ENCODE assay signal across 8 mouse cellular contexts in the genomic region with DNA sequence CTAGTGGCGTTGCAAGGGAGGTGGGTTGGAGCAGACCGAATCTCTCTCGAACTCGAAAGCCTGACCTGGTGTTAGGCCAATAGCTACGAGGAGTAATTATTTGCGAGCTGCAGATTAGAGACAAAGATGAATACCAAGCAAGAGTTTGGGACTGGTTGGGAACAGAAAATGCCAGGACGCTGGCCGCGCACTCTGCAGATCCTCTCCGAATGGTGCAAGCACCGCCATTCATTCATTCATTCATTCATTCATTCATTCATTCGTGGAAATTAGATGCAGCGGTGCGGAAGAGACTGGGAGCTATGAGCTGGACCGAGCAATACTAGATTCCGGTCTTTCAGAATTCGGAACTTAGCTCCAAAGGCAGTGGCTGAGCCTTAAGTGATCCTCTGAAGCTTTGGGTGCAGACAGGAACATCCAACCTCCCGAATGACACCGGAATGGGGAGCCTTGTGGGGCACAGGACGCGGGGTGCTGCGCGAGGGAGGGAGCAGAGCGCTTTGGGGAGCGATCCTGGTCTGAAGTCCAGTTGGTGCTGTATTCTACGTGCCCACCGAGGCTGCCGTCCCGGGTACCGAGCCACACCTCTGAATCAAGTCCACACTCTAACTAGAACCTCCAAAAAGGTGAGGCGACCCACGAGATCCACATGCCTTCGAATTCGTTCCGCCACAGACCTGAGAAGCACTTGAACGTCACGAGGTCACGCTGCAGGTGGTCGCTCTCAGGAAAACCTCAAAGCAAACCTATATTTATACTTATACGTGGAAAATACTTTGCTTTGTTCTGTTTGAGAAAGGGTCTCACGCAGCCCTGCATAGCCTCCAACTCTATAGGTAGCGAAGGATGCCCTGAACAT. TPM values are rescaled to one million over a fixed set of nuclear protein-coding genes. Genes with fewer than 3 reads are reported as not detected.
DNase-seq lines count a peak whose midpoint lies in the region; ATAC-seq and TF ChIP-seq lines count a peak whose summit lies in the region.

No protein-coding gene starts in this region.

- H3K79me3 ChIP-seq in C2C12 (ENCODE audit: low read depth), result peaks cover 2% of the 10 kb centered on the region

- peaks cover 12% of the 10 kb centered on the region for H3K4me1 ChIP-seq in forebrain, embryonic 14.5 days (ENCODE audit: control insufficient read depth, insufficient read depth, low read length)
- H3K4me1 ChIP-seq in liver, embryonic 16.5 days (ENCODE audit: control insufficient read depth, low read depth, low read length), result peaks cover 24% of the 10 kb centered on the region

- H3K4me2 ChIP-seq in forebrain, embryonic 14.5 days (ENCODE audit: low read length), result peak overlapping the region; percentile 83
- peak overlapping the region; percentile 83 for H3K4me2 ChIP-seq in liver, embryonic 16.5 days (ENCODE audit: low read depth, low read length)

- DNase-seq in cerebellum, postnatal 25 days, result peak; percentile 41 to 43
- DNase-seq in cerebellum, adult 8-10 months, result no peak
- DNase-seq in forebrain, embryonic 14.5 days (ENCODE audit: low spot score), result no peak
- DNase-seq in left cerebral cortex, adult 18-20 months (ENCODE audit: low spot score in 2 of 2), result no peak
- no peak for DNase-seq in thymus, postnatal 14 days
- no peak for DNase-seq in spleen, adult 18-20 months

- peaks cover 2% of the 10 kb centered on the region for H3K36me3 ChIP-seq in C2C12 (ENCODE audit: control insufficient read depth, insufficient read depth)
- H3K36me3 ChIP-seq in forebrain, embryonic 14.5 days (ENCODE audit: control insufficient read depth, insufficient read depth, low read length), result peaks cover 7% of the 10 kb centered on the region; the same call in 1 of the 2 replicates
- peaks cover 1% of the 10 kb centered on the region for H3K36me3 ChIP-seq in liver, embryonic 16.5 days (ENCODE audit: control insufficient read depth, insufficient read depth)

- peak overlapping the region; percentile 47 for H3ac ChIP-seq in C2C12 (ENCODE audit: control insufficient read depth, insufficient read length, low read depth)

- WGBS in forebrain, embryonic 14.5 days, result 2% methylated on average over 42 of the region's 42 CpGs
- WGBS in liver, embryonic 16.5 days (ENCODE audit: insufficient replicate concordance), result 3% methylated on average over 42 of the region's 42 CpGs

- TF ChIP-seq CTCF in C2C12 (IDR thresholded peaks at IDR 0.05; ENCODE audit: control insufficient read depth, insufficient read depth, insufficient read length), result no peak

- no peak overlapping the region for H3K9ac ChIP-seq in forebrain, embryonic 14.5 days (ENCODE audit: low read length)
- no peak overlapping the region for H3K9ac ChIP-seq in liver, embryonic 16.5 days (ENCODE audit: low read depth, low read length)

- H3K27ac ChIP-seq in forebrain, embryonic 14.5 days (ENCODE audit: low read depth, low read length), result no peak overlapping the region
- H3K27ac ChIP-seq in liver, embryonic 16.5 days (ENCODE audit: low read length), result no peak overlapping the region

- peaks cover 42% of the 10 kb centered on the region for H3K27me3 ChIP-seq in C2C12 (ENCODE audit: control insufficient read depth, insufficient read depth, insufficient read length)
- peaks cover 44% of the 10 kb centered on the region for H3K27me3 ChIP-seq in forebrain, embryonic 14.5 days (replicated peaks; ENCODE audit: control insufficient read depth, insufficient read depth, low read length)
- H3K27me3 ChIP-seq in liver, embryonic 16.5 days (ENCODE audit: control insufficient read depth, insufficient read depth, low read depth, low read length), result peaks cover 58% of the 10 kb centered on the region

- no peak for ATAC-seq in forebrain, embryonic 14.5 days
- ATAC-seq in liver, embryonic 16.5 days (ENCODE audit: low read depth), result no peak

- H3K9me3 ChIP-seq in forebrain, embryonic 14.5 days (replicated peaks; ENCODE audit: control insufficient read depth, low read length), result no peaks in the 10 kb centered on the region
- no peaks in the 10 kb centered on the region for H3K9me3 ChIP-seq in liver, embryonic 16.5 days (replicated peaks; ENCODE audit: control insufficient read depth, low read length)

- H3K4me3 ChIP-seq in C2C12 (ENCODE audit: insufficient read depth, poor library complexity, severe bottlenecking), result no peak overlapping the region
- peak overlapping the region; percentile 40 for H3K4me3 ChIP-seq in forebrain, embryonic 14.5 days (ENCODE audit: low read depth, low read length)
- peak overlapping the region; percentile 83; the same call in 1 of the 2 replicates for H3K4me3 ChIP-seq in liver, embryonic 16.5 days (ENCODE audit: low read depth, low read length)

- peaks cover 19% of the 10 kb centered on the region for H3K79me2 ChIP-seq in C2C12 (ENCODE audit: control insufficient read depth, insufficient read depth)

TF ChIP-seq in C2C12, 6 proteins besides CTCF, POLR2A, EP300 and RAD21:
- TF ChIP-seq MYOG (IDR thresholded peaks at IDR 0.05; ENCODE audit: control insufficient read depth, extremely low read depth, insufficient read length) (no peak), USF1 (IDR thresholded peaks at IDR 0.05; ENCODE audit: low read depth) (no peak), FOSL1 (IDR thresholded peaks at IDR 0.05; ENCODE audit: insufficient read depth, low read length, poor library complexity, severe bottlenecking) (no peak), MAX (IDR thresholded peaks at IDR 0.05) (no peak)

RNA-seq across cellular contexts. Expression of a gene that starts 0.9 kb away (rescaled TPM):
- 21.7 TPM for polyA plus RNA-seq in C2C12 (2012; fragmentation: generic; extraction: Trizol)
- 64.2 and 69.7 TPM in 2 replicates for polyA plus RNA-seq in forebrain, embryonic 14.5 days (2014; fragmentation: Nextera tagmentation; extraction: Ambion mirVana)
- polyA plus RNA-seq in liver, embryonic 16.5 days (2015; fragmentation: Nextera tagmentation; extraction: Ambion mirVana), result 22.5 and 24.7 TPM in 2 replicates
- total RNA-seq in left cerebral cortex, adult 18-20 months (2021), result 10 to 100 TPM; 31.3 to 34.8 TPM

RNA-seq across cellular contexts. Expression of a gene that starts 1.2 kb away (rescaled TPM):
- polyA plus RNA-seq in C2C12 (2012; fragmentation: generic; extraction: Trizol), result 0.01 TPM
- polyA plus RNA-seq in forebrain, embryonic 14.5 days (2014; fragmentation: Nextera tagmentation; extraction: Ambion mirVana), result 4.6 and 5.4 TPM in 2 replicates
- 0.05 TPM in 1 of 2 replicates, not detected in the other for polyA plus RNA-seq in liver, embryonic 16.5 days (2015; fragmentation: Nextera tagmentation; extraction: Ambion mirVana)
- under 1 TPM; 0.26 to 0.86 TPM for total RNA-seq in left cerebral cortex, adult 18-20 months (2021)

RNA-seq across cellular contexts. Expression of a gene that starts 19.2 kb away (rescaled TPM):
- 57.3 TPM for polyA plus RNA-seq in C2C12 (2012; fragmentation: generic; extraction: Trizol)
- polyA plus RNA-seq in forebrain, embryonic 14.5 days (2014; fragmentation: Nextera tagmentation; extraction: Ambion mirVana), result 184 and 194 TPM in 2 replicates
- polyA plus RNA-seq in liver, embryonic 16.5 days (2015; fragmentation: Nextera tagmentation; extraction: Ambion mirVana), result 128 and 131 TPM in 2 replicates
- total RNA-seq in left cerebral cortex, adult 18-20 months (2021), result 100 to 1,000 TPM; 172 to 194 TPM

RNA-seq across cellular contexts. Expression of a gene that starts 29.3 kb away (rescaled TPM):
- polyA plus RNA-seq in C2C12 (2012; fragmentation: generic; extraction: Trizol), result 0.08 TPM
- polyA plus RNA-seq in forebrain, embryonic 14.5 days (2014; fragmentation: Nextera tagmentation; extraction: Ambion mirVana), result 4.6 and 7.7 TPM in 2 replicates
- polyA plus RNA-seq in liver, embryonic 16.5 days (2015; fragmentation: Nextera tagmentation; extraction: Ambion mirVana), result 1.7 and 1.9 TPM in 2 replicates
- 1 to 10 TPM; 2.5 to 5.0 TPM for total RNA-seq in left cerebral cortex, adult 18-20 months (2021)

Comparison
In these comparisons a context has a peak if more than half of its experiments do, and no peak if none do; other contexts are left out.
1. DNase-seq: peak in cerebellum, postnatal 25 days (2 of 2); none in cerebellum, adult 8-10 months (single experiment), forebrain, embryonic 14.5 days (single experiment), left cerebral cortex, adult 18-20 months (0 of 2), thymus, postnatal 14 days (single experiment) and spleen, adult 18-20 months (0 of 2).